Mouse (Mus musculus): ENCODE data around the gene Alyref. TPM values are rescaled to one million over a fixed set of nuclear protein-coding genes. Genes with fewer than 3 reads are reported as not detected.
A peak's percentile ranks its signal among the peaks of the same experiment; 100 is the strongest.
"Not testable (repeated sequence)": the region's sequence is repeated elsewhere in the genome, so short reads cannot be mapped to it uniquely, and the experiment has no call there.

The Alyref gene
- polyA plus RNA-seq, 1 experiment from 2014 or later = 778 TPM

DNA sequence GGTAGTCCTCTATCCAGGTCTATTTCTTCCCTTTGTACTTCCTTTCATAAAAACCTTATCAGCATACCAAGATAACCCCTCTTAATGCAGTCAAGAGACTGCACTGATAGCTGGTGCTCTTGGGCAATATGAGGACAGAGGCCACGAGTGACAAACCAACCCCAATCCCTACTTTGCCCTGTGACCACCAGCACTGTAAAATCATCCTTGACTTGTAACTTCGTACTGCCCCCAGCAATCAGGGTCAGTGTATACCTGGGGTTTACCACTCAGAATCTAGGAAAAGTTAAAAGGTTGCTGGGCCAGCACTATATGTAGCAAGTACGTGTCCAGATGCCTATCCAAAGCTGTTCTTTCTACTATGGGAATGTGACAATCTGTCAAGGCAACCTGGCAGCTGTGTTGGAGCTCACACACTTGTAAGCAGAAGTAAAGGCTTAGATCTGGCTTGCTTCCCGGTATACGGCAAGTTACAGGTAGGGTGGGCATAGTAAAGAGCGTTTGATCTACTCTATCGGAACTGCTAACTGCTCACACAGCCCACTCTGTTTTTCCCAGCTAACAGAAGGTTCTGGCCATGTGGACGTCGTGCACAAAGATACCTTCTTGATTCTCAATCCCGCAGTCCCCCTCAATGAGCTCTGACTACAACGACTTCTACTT, 26.3 kb downstream of the Alyref start:
- Histone ChIP-seq H3K27me3 (no peaks in the 10 kb centered on the region), H3K27ac (peak overlapping the region; percentile 89), H3K4me1 (replicated peaks) (peaks cover 20% of the 10 kb centered on the region), H3K36me3 (peaks cover 48% of the 10 kb centered on the region), H3K9ac (replicated peaks) (peak overlapping the region; percentile 97), H3K4me3 (replicated peaks) (peak overlapping the region; percentile 98), H3K4me2 (peak overlapping the region; percentile 94), H3K9me3 (no peaks in the 10 kb centered on the region)
- no peak for ATAC-seq (ENCODE audit: insufficient number of reproducible peaks, insufficient read depth, low FRiP score, low TSS enrichment, low read depth)
- WGBS = 12% methylated on average over 11 of the region's 11 CpGs

DNA sequence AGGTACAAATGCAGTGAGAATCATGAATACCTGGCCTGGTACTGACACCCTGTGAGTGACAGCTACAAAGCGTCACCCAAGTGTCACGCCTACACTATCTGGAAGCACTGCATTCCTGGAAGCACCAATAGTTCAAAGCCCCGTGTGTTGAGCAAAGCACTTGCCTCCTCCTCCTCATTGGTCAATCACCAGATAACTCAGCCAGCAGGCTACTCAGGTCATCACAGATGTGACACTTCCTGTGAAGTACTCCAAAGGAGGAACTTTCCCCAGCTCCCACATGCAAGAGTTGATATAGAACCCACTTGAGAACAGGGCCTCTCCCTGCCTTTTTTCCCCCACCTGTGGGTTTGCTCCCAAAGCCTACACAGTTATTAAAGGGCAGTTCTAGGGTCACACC, 27.0 kb downstream of the Alyref start:
- ATAC-seq (ENCODE audit: insufficient number of reproducible peaks, insufficient read depth, low FRiP score, low TSS enrichment, low read depth) = no peak
- Histone ChIP-seq H3K4me1 (replicated peaks) (peaks cover 20% of the 10 kb centered on the region), H3K9ac (replicated peaks) (peak overlapping the region; percentile 97), H3K36me3 (peaks cover 55% of the 10 kb centered on the region), H3K27me3 (no peaks in the 10 kb centered on the region), H3K4me3 (replicated peaks) (peak overlapping the region; percentile 98), H3K4me2 (peak overlapping the region; percentile 94), H3K9me3 (no peaks in the 10 kb centered on the region), H3K27ac (no peak overlapping the region)
- WGBS = 76% methylated on average over 3 of the region's 3 CpGs

DNA sequence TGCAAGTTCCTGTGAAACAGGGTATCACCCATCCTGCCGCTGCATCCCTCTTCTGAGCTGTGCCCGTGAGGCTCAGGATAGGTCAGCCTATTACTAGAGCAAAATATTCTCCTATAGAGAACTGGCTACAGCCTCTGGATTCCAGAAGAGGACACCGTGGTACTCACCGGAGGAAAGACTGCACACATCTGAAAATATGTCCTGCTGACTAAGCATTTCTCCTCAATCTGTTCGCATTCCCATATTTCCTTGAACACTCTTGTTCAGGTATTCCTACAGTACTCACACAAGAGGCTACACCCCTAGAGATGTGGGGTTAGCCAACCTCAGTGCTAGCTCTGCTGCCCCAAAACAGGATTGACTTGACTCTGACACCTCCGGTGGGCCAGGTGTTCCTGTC, 29.8 kb downstream of the Alyref start:
- no peak overlapping the region for H3K9ac ChIP-seq (replicated peaks)
- no peaks in the 10 kb centered on the region for H3K27me3 ChIP-seq
- no peaks in the 10 kb centered on the region for H3K9me3 ChIP-seq
- no peak overlapping the region for H3K27ac ChIP-seq
- ATAC-seq (ENCODE audit: insufficient number of reproducible peaks, insufficient read depth, low FRiP score, low TSS enrichment, low read depth) = no peak
- peaks cover 83% of the 10 kb centered on the region for H3K36me3 ChIP-seq
- 95% methylated on average over 6 of the region's 6 CpGs for WGBS
- no peak overlapping the region for H3K4me2 ChIP-seq
- peaks cover 13% of the 10 kb centered on the region for H3K4me1 ChIP-seq (replicated peaks)
- no peak overlapping the region for H3K4me3 ChIP-seq (replicated peaks)

DNA sequence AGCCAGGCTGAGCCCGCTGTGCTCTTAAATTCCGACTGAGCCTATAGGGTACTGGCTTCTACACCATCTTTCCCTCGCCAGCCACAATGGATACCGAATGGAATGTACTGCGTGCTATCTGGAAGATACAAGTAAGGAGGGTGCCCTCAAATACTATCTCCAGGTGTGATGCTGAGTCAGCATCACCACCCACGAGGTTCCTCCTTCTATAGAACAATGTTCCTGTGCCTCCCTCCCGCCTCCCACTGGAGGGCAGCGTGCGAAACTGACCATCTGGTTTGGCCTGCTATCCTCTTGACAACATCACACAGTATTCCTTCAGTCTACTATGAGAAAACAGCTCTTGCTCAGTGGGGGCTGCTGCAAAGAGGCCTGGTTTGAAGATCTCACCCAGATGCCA, 33.1 kb downstream of the Alyref start:
- ATAC-seq (ENCODE audit: insufficient number of reproducible peaks, insufficient read depth, low FRiP score, low TSS enrichment, low read depth) = no peak
- Histone ChIP-seq H3K4me1 (replicated peaks) (no peaks in the 10 kb centered on the region), H3K36me3 (peaks cover 100% of the 10 kb centered on the region), H3K9ac (replicated peaks) (no peak overlapping the region), H3K27me3 (no peaks in the 10 kb centered on the region), H3K4me2 (no peak overlapping the region), H3K27ac (no peak overlapping the region), H3K9me3 (no peaks in the 10 kb centered on the region), H3K4me3 (replicated peaks) (no peak overlapping the region)
- 87% methylated on average over 9 of the region's 9 CpGs for WGBS

DNA sequence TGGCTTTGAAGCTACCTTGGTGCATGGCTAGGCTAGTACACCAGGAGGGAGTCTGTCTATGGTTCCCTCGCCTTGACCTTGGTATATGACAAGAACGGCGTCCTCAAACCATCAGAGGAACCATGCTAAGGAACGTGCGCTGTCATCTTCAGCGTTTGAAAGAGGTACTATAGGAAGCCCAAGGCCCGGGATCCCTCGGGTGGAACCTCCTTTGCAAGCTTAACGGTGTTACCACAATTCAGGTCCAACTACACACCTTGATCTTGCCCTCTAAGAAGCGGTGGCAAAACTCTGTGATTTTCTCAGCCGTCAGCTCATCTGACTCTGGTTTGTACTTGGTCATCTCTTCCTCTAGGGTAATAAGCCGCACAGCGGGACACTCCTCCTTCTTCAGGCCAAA, 35.2 kb downstream of the Alyref start:
- H3K36me3 ChIP-seq = peaks cover 95% of the 10 kb centered on the region
- no peak overlapping the region for H3K4me2 ChIP-seq
- H3K9ac ChIP-seq (replicated peaks) = no peak overlapping the region
- no peaks in the 10 kb centered on the region for H3K27me3 ChIP-seq
- no peak for ATAC-seq (ENCODE audit: insufficient number of reproducible peaks, insufficient read depth, low FRiP score, low TSS enrichment, low read depth)
- H3K4me1 ChIP-seq (replicated peaks) = no peaks in the 10 kb centered on the region
- no peak overlapping the region for H3K4me3 ChIP-seq (replicated peaks)
- no peak overlapping the region for H3K27ac ChIP-seq
- H3K9me3 ChIP-seq = peaks cover 2% of the 10 kb centered on the region; the same call in 1 of the 2 replicates
- 95% methylated on average over 13 of the region's 13 CpGs for WGBS

DNA sequence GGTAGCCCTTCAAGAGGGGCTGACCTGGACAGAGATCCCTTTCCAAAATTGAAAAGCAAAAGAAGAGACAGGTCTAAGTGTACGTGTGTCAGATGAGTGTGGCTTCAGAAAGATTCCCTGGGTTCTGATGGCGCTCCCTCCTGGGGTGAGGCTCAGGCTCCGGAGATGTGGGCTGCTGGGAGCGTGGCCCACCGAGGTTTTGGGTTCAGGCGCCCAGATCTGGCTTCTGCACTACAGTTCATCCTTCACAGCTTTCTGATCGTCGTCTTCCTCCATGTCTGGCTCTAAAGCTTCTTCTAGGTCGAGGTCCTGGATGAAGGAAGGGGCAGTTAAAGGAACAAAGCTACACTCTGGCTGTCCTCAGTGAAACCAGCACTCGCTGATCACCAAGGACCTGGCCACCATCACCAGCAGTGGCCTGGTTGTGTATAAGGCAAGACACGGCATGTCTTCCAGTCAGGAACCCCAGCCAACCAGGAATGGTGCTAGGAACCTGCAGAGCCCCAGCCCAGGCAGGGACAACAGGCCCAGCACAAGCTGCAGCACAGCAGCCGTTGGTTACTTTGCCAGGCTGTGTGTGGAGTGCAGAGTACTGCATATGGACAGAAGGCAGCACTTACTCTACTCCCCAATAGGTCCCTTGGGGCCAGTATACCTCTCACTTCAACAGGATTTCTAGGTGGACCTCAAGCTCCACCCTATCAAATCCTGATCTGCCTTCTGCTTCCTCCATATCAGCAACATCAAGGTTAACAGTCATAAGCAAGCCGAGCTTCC, 37.0 kb downstream of the Alyref start:
- H3K27ac ChIP-seq = no peak overlapping the region
- ATAC-seq (ENCODE audit: insufficient number of reproducible peaks, insufficient read depth, low FRiP score, low TSS enrichment, low read depth) = no peak
- no peak overlapping the region for H3K4me3 ChIP-seq (replicated peaks)
- H3K4me2 ChIP-seq = no peak overlapping the region
- no peaks in the 10 kb centered on the region for H3K4me1 ChIP-seq (replicated peaks)
- 93% methylated on average over 13 of the region's 13 CpGs for WGBS
- peaks cover 77% of the 10 kb centered on the region for H3K36me3 ChIP-seq
- H3K9ac ChIP-seq (replicated peaks) = no peak overlapping the region
- H3K9me3 ChIP-seq = peaks cover 15% of the 10 kb centered on the region
- H3K27me3 ChIP-seq = no peaks in the 10 kb centered on the region

DNA sequence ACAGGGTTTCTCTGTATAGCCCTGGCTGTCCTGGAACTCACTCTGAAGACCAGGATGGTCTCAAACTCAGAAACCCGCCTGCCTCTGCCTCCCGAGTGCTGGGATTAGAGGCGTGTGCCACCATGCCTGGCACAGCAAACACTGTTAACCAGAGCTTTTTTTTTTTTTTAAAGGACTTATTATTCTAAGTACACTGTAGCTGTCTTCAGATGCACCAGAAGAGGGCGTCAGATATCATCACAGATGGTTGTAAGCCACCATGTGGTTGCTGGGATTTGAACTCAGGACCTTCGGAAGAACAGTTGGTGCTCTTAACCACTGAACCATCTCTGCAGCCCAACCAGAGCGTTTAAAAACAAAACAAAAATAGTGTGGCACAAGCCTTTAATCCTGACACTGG, 39.3 kb downstream of the Alyref start:
- not testable (repeated sequence) for H3K27me3 ChIP-seq; ATAC-seq (ENCODE audit: insufficient number of reproducible peaks, insufficient read depth, low FRiP score, low TSS enrichment, low read depth); H3K4me3 ChIP-seq (replicated peaks); H3K4me2 ChIP-seq; H3K27ac ChIP-seq; H3K4me1 ChIP-seq (replicated peaks); H3K9ac ChIP-seq (replicated peaks)
- 87% methylated on average over 6 of the region's 6 CpGs for WGBS
- Histone ChIP-seq H3K9me3 (peaks cover 15% of the 10 kb centered on the region), H3K36me3 (peaks cover 54% of the 10 kb centered on the region)

DNA sequence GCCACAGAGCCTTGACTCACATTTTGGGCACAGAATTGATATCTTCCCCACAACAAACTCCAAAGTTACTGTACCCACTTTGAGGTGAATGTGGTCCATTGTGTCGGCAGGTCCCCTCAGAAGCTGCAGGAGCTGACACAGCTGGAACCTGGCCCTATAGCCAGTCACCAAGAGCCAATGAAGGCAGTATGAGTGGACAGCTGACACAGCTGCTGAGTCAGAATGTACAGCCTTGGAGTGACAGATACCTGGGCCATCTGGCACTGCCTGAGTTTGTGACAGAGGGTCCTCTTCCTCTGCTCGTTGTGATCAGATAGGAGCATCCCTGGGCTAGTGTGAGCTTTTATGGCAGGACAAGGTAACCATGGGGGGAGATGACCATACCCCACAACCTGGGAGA, 42.9 kb downstream of the Alyref start:
- Histone ChIP-seq H3K9ac (replicated peaks) (no peak overlapping the region), H3K27me3 (no peaks in the 10 kb centered on the region), H3K9me3 (peaks cover 15% of the 10 kb centered on the region), H3K4me3 (replicated peaks) (no peak overlapping the region), H3K27ac (no peak overlapping the region), H3K36me3 (peaks cover 18% of the 10 kb centered on the region), H3K4me2 (no peak overlapping the region), H3K4me1 (replicated peaks) (peaks cover 5% of the 10 kb centered on the region)
- 78% methylated on average over 2 of the region's 2 CpGs for WGBS
- ATAC-seq (ENCODE audit: insufficient number of reproducible peaks, insufficient read depth, low FRiP score, low TSS enrichment, low read depth) = no peak

DNA sequence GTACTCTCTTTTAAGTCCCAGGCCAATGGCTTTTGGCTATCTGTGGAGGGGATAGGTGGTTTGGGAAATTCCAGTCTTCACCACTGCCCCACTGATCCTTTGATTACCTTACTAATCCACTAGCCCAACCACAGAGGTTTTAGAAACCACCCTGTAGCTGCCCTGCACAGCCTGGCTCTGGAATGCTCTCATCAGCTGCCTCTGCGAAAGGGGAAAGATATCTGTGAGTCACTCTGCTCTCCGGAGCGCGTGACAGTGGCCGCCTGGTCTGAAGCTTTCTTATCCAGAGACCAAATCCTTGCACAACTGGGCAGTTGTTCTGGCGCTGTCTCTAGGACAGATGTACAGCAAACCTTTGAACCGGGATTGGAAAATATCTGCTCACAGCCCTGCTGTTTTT, 43.3 kb downstream of the Alyref start:
- WGBS = 84% methylated on average over 7 of the region's 7 CpGs
- Histone ChIP-seq H3K36me3 (peaks cover 14% of the 10 kb centered on the region), H3K27ac (no peak overlapping the region), H3K4me2 (no peak overlapping the region), H3K27me3 (no peaks in the 10 kb centered on the region), H3K4me3 (replicated peaks) (no peak overlapping the region), H3K4me1 (replicated peaks) (peaks cover 9% of the 10 kb centered on the region), H3K9ac (replicated peaks) (no peak overlapping the region), H3K9me3 (peaks cover 15% of the 10 kb centered on the region)
- ATAC-seq (ENCODE audit: insufficient number of reproducible peaks, insufficient read depth, low FRiP score, low TSS enrichment, low read depth) = no peak

DNA sequence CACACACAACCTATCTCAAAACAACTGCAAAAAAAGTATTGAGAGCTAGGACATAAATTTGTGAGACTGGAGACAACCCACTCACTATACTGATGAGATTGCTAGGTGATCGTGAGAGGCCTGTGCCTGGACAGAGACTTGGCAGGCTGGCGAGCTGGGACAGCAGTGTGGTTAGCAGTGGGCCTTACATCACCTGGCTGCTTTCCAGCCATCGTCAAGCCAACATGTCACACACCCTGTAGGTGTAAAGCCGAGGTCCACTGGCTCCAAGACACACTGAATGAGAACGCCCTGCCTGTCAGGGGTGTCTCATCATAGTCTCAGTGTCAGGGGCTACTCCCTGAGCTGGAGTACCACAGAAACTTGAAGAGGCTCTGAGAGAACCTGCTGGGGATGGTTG, 45.4 kb downstream of the Alyref start:
- ATAC-seq (ENCODE audit: insufficient number of reproducible peaks, insufficient read depth, low FRiP score, low TSS enrichment, low read depth) = no peak
- Histone ChIP-seq H3K9ac (replicated peaks) (no peak overlapping the region), H3K27ac (no peak overlapping the region), H3K4me3 (replicated peaks) (no peak overlapping the region), H3K36me3 (0 out of 2 replicates have a peak, but pooled peaks cover under 1% of the 10 kb centered on the region), H3K27me3 (no peaks in the 10 kb centered on the region), H3K9me3 (peaks cover 11% of the 10 kb centered on the region), H3K4me2 (no peak overlapping the region), H3K4me1 (replicated peaks) (peaks cover 20% of the 10 kb centered on the region)
- 85% methylated on average over 5 of the region's 5 CpGs for WGBS

DNA sequence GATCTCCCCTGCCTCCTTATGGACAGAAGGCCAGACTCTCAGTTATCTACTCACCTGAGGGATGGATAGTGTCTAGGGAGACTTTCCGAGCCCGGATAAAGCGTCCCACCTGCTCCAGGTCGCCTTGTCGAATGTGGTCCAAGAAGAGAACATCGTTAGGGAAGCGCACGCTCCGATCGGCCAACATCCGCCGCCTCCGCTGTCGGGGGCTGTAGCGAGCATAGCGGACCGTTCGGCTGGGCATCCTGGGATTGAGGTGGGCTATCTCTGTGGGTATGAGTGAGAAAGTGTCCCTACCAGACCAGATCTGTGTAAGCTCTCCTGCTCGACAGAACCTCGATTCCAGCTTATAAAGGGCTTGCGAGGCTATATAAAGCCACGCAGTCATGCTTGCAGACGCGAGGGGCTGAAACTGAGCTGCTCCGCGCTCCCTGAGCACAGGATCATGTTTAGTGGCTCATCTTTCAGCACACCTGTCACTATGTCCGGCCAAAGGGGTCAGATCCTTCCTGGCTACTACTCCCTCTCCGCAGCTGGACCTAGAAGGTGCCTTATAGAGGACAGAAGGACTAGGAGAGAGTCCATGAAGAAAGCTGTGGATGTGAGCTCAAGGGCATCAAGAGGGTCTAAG, 47.2 kb downstream of the Alyref start, which contains the start of gene Ppp1r27:
Gene Ppp1r27, minus strand, starts transcription at position 323 of the 631 bp plus-strand sequence.
- Histone ChIP-seq H3K4me3 (replicated peaks) (peak within 1 kb of the TSS; percentile 100), H3K9me3 (no peaks in the 10 kb centered on the region), H3K36me3 (peaks cover 11% of the 10 kb centered on the region; the same call in 1 of the 2 replicates), H3K4me2 (peak within 1 kb of the TSS; percentile 69), H3K9ac (replicated peaks) (peak within 1 kb of the TSS; percentile 97), H3K27me3 (no peaks in the 10 kb centered on the region), H3K4me1 (replicated peaks) (peaks cover 23% of the 10 kb centered on the region), H3K27ac (peak within 1 kb of the TSS; percentile 91; the same call in 1 of the 2 replicates)
- 92% methylated on average over 28 of the region's 28 CpGs for WGBS
- no peak for ATAC-seq (ENCODE audit: insufficient number of reproducible peaks, insufficient read depth, low FRiP score, low TSS enrichment, low read depth)
